Mouse (Mus musculus) kidney, adult 18-20 months (tissue): ENCODE measurements around the gene Cfl1.
"Not testable (repeated sequence)": the region's sequence is repeated elsewhere in the genome, so short reads cannot be mapped to it uniquely, and the experiment has no call there.

Experiments used
- DNase-seq: peaks from one replicate; pipeline ENCODE4 v3.0.0; 2021

Cfl1 gene

DNA sequence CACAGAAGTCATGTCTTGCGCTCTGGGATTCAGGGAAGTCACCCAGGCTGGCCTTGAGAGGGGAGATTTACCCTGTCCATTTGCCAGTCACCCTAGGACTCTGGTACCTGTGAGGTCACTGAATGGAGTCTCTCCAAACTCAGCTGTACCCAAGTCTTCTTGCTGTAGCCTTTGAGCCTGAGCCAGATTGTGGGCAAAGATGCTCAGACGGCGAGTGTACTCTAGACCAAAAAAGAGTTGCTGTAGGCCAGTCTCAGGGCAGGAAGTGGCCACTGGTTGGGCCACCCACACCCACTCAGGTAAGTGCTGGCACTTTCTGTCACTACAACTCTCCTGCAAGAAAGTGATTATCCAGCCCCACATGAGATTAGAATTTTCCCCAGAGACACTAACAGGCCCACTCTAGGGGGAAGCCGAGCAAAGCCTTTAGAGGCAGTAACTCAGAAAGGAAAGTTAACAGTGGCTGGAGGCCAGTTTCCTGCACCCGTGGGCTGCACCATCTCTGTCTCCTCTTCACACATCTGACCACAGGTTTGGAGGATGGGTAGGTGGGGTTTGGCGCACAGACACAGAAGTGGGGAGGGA, 23.2 kb upstream of the Cfl1 start:
- no peak for DNase-seq

DNA sequence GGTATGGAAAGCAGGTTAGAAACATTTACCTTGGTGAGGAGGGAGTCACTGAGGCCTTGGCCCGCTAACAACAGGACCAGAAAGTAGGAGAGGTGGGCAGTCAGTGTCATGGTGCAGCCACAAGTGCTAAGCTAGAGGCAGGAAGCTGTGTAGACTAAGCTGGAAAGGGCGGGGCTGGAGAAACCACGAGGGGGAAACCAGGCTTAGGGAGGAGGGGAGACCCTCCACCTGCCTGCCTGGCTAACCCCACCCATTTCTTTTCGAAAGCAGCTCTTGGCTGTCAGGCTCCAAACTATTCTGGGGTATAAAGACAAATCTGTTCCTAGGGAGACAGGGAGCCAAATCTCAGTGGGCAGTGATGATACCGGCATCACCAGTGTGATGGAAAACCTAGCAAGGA, 21.9 kb upstream of the Cfl1 start, which contains the start of gene Ctsw:
Gene Ctsw (minus strand): TSS at position 134 of the 400 bp plus-strand sequence.
- no peak for DNase-seq

DNA sequence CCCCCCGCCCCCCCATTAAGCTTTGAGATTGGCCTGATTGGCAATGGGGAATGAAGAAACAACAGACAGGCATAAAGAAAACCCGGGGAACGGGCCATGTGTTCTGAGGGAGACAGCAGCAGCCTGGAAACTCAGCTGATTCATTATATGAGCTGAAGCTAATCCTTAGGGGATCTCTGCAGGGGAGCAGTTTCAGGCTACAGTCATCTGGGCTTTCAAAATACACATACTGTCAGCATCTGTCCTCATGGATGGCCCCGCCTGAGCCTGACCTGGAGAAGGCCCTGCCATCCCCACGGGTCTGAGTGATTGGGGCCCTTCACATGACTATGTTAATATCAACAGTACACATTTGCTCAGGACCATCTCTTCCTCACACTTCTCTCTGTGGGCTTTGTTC, 18.4 kb upstream of the Cfl1 start:
- no peak for DNase-seq

DNA sequence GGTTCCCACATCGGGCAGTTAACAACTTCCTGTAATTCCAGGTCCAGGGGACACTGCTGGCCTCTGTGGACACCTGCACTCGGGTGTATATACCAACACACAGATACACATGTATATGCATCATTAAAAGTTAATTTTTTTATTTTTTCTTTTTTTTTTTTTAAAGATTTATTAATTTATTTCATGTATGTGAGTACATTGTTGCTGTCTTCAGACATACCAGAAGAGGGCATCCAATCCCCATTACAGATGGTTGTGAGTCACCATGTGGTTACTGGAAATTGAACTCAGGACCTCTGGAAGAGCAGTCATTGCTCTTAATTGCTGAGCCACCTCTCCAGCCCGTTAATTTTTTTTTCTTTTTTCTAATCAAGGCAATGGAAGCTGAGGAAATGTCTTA, 17.4 kb upstream of the Cfl1 start:
- no peak for DNase-seq

DNA sequence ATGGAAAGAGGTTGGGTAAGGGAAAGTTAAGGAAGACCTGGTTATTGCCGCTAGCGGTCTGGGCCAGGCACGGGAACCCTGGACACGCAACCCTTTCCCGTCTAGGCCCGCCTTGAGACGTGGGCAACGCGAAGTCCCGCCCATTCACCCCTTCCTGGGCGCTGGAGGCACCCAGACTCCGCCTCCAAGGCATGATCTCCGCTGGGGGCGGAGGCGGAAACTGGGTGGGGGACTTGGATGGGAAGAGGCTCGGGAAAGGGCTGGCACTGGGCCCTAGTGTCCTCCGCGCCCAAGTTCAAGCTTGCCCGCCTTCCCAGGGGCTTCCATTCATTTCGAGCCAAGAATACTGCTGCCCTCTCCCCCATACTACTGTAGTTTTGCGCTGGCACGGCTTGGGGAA, 16.5 kb upstream of the Cfl1 start, which contains the start of gene Efemp2:
Gene Efemp2 (plus strand): TSS at position 235 of the 400 bp plus-strand sequence.
- DNase-seq, result peak; percentile 79

DNA sequence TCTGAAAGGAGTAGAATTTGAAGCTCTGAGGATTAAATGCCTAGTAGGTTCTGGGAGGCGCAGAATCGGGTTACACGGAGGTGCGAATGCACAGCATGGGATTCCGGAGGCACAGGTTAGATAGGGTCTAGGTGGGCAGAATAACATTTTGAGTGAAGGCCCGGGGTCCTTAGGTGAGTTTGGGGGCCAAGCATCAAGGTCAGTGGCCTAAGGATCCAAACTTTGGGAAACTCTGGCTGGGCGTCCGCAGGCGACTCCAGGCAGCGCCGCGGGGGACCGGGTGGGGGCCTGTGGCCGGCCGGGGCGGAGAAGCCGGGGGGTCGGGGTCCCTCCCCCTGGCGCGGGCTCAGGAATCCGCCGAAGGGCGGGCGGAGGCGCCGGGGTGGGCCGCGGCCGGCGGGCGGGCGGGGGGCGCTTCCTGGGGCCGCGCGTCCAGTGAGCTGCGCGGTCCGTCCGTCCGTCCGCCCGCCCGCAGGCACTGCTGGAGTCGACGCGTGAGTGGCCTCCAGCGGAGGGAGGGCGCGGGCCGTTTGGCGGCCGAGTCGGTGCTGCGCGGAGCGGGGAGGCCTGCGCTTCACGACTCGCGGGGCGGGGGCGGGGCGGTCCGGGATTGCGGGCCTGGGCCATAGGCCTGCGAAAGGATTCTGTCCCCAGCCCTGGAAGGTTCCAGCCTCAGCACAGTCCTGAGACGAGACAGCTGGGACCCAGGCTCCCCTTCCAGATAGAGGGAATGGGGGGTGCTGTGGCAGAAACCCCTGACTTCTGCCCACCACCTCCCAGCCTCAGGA, 15.8 kb upstream of the Cfl1 start:
- DNase-seq, result peak; percentile 32

DNA sequence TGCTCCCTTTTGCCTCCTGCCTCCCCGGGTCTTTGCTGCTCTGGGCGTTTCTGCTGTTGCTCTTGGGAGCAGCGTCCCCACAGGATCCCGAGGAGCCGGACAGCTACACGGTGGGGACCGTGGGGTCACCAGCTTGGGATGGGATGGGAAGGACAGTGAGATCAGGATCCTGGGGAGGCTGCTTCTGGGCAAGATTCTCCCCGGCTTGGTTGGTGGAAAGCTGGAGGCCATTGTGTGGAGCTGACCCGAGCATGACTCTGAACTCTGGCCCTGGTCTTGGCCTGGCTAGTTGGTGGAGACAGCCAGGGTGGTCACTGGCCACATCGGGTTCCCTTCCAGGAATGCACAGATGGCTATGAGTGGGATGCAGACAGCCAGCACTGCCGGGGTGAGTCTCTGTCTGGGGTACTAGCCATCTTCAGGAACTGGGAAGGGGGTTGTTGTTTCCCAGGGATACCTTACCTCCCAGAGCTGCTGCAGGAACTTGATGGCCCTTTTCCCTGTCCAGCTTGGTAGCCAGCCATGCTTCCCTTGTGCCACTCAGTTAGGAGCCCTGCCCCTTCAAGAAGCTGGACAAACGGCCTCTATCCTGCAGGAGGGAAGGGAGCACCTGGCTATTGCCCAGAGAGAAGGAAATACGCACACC, 15.1 kb upstream of the Cfl1 start:
- no peak for DNase-seq

DNA sequence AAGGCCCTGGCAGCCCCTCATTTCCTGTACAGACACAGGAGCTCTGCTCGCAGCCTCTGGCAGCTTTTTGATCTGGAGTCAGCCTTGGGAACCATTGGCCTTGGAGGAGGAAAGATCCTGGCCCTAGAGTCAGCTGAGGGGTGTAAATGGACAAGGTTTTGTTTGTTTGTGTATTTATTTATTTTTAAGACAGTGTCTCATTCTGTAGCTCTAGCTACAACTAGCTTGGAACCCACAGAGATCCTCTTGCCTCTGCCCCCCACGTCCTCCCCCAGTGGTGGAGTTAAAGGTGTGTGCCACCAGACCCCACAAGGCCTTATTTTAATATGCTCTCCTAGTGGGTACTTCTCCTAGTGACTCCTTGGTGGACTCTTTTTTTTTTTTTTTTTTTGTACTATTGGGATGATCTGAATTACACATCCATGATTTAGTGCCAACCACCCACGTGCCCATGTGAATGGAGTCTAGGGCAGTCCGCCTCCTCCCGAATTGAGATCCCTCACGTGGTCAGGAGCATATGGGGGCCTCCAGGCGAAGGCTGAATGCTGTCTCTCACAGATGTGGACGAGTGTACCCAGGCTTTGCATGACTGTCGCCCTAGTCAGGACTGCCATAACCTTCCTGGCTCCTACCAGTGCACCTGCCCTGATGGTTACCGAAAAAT, 13.1 kb upstream of the Cfl1 start:
- no peak for DNase-seq

DNA sequence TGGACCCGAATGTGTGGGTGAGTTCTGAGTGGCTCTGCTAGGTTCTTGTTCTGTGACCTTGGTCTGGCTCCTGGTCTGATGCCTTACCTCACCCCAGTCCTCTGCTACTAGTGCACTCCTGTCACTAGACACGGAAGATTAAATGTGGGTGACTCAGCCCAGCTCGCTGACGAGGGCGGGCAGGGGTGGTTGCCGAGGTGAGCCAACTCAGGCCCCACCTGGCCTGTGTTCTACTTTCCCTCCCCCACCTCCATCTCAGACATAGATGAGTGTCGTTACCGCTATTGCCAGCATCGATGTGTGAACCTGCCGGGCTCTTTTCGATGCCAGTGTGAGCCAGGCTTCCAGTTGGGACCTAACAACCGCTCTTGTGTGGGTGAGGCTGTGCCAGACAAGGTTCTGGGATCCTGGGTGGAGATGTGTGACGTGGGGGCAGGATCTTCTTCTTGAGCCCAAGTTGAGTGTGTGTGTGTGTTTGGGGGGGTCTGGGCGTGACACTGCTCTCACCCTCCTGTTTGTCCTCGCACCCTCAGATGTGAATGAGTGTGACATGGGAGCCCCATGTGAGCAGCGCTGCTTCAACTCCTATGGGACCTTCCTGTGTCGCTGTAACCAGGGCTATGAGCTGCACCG, 12.5 kb upstream of the Cfl1 start:
- DNase-seq, result no peak

DNA sequence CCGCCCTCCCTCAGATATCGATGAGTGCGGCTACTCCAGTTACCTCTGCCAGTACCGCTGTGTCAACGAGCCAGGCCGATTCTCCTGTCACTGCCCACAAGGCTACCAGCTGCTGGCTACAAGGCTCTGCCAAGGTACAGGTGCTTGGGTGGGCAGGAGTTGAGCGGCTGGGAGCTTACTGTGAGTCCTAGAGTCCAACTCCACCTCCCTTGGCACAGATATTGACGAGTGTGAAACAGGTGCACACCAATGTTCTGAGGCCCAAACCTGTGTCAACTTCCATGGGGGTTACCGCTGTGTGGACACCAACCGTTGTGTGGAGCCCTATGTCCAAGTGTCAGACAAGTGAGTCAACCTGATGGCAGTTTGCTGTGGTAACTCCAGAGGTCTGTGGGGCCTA, 10.2 kb upstream of the Cfl1 start:
- no peak for DNase-seq

DNA sequence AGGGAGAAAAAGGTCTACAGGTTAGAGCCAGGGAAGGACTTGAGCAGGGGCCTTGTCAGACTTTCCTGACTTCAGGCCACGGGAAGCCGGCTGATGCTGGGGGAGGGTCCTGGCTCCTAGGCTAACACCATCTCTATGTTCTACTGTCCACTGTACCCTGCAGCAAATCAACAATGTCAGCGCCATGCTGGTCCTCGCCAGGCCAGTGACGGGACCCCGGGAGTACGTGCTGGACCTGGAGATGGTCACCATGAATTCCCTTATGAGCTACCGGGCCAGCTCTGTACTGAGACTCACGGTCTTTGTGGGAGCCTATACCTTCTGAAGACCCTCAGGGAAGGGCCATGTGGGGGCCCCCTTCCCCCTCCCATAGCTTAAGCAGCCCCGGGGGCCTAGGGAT, 8.9 kb upstream of the Cfl1 start:
- DNase-seq, result no peak

DNA sequence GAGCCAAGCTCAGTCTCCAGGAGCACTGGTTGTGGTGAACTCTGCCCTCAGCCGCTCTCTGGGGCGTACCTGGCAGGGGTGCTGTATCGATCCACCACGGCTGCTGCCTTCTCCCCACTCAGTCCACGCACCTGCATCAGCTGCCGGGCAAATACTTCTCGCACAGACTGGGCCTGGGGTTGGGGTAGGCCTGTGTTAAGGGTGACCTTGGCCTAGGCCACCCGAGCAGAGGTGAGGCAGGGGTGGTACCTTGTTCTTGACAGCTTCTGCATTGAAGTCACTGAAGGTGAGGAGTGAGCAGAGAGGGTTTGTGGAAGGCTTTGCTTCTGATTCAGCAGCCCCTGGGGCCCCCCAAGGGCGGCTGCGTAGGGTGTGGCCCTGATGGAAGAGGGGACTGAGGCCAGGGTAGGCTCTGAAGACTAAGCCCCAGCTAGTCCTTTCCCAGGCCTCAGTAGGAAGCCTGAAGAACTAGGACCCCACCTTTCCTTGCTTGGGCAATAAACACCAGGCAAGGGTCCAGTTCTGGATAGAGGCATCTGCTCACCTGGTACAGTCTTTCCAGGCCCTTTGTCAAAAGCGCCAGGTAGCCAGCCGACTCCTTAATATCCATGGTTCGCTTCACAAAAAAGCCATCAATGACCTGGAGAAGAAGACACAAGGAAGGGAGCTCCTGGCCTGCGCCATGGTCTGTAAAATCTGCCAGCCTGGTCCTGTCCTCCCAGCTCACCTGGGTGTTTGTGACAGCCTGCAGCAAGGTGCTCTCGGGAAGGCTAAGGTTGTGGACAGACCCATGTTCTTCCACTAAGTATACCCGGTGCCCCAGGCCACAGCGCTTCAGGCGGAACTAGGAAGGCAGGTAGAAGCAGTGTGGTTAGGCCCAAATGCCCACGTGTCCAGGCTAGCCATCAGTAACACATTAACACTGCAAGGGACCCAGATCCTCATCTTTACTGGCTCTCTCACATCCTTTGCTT, 6.6 kb upstream of the Cfl1 start:
- DNase-seq, result no peak

DNA sequence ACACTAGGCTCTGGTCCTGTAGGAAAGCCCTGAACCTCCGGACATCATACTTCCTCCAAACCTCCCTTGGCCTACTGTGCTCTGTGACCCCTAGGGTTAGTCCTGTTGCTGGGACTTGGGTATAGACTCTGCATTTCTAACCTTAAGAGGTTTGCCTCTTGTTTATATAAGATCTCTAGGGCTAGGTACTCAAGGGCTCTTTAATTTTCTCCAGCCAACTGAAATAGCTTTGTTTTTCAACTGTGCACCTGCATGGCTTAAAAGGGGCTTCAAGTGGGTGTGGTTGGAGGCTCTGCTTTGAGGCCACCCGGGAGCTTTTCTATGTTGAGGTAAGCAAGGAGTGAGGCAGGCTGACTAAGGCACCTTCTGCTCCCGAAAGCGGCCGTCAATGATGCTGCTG, 5.8 kb upstream of the Cfl1 start:
- DNase-seq, result no peak

DNA sequence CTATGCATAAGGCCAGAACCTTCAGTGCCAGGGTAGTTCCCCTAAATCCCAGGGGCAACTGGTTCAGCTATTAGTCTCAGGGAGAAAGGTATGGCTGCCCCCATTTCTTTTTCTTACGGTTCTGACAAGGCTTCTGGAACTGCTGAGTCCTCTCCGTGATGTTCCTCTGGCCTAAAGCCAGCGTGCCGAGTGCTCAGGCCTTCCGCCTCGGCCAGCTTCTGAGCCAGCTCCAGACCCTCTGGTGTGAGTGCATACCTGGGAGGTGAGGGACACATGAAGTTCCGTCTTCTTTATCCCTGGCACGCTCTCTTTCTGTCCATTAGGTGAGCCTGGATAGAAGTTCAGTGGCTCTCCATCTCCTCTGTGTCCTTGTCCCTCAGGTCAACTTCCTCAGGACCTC, 4.9 kb upstream of the Cfl1 start:
- DNase-seq, result no peak

DNA sequence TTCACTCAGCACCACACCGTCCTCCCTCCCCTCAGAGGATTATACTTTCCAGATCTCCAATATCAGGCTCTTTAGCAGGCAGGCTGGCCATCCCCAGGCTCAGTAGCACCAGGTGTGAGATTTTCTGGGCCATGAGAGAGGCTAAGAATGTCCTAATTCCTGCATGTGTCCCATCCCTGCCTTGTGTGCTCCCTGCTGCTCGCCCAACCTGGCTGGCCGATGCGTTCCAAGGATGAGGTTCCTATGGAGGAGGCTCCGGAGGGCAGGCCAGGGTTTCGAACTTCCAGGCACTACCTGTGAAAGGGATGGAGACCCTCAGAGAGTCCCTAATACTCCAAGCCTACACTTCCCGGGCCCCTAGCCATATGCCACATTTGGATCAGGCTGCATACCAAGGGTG, 4.4 kb upstream of the Cfl1 start:
- no peak for DNase-seq

DNA sequence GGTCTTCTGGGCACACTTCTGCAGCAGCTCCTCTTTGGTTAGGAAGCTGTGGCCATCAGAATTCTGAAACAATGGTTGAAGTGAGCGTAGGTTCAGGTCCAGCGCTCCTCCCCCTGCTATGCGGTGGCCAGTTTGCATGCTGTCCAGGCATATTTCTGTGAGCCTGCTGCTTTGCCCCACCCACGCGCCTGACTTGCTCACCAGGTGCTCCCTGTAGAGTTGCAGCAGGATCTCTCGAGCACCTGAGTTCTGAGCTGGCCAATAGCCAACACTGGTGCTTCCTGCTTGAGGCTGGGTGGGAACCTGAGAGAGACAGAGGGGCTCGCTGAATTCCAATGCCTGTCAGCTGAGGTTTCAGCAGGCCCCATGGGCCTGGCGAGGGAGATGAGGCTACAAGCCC, 4.0 kb upstream of the Cfl1 start:
- DNase-seq, result no peak

DNA sequence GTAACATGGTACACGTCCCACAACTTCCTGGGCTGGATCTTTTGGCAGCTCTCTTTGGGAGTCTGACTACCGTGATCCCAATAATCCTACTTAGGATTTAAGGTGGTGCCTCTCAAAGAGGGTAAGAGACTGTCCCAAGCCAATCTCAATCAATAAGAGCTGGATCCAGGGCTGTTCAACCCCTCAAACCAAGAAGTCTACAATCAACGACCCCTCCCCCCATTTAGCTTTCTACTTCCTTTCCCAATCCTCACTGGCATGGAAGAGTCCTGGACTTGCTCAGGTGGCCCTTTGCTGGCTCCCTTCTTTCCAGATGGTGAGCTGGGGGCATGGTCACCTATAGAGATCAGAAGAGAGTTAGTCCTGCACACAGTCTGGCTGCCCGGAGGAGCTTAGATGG, 3.5 kb upstream of the Cfl1 start:
- no peak for DNase-seq

DNA sequence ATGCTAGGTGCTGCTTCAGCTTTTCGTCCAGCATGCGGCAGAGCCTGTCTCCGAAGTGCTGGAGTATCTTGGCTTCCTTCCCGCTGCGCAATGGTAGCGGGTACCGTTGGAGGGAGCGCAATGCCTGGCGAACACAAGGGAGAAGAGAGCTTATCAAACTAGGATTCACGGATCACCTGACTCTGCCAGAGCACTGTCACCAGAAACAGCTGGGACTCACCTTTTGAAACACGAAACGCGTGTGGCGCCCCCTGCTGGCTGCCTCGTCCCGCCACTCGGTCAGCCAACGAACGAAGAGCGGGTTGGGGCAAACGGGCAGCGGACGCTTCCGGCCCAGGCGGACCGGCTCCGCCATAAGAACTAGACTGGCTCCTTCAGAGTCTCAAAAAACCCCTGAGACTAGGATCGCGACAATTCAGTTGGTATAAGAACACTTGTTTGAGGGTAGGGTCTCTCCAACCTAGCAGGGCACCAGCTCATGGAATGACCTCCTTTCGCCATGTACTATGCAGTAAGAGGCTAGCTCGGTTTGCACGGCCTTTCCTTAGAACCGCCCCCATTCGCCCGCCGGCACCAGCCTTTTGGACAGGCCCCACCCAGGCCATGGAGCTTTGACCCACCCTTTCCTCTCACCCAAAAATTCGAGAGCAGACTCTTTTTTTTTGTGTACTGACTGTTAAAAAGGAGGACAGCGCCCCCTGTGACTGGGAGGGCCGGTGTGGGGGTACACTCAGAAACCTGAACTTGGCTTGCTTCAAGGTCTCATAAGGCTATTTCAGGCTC, 2.3 kb upstream of the Cfl1 start, which contains the start of gene Mus81:
Gene Mus81 (minus strand): TSS at position 635 of the 783 bp plus-strand sequence.
- DNase-seq, result peak; percentile 97

DNA sequence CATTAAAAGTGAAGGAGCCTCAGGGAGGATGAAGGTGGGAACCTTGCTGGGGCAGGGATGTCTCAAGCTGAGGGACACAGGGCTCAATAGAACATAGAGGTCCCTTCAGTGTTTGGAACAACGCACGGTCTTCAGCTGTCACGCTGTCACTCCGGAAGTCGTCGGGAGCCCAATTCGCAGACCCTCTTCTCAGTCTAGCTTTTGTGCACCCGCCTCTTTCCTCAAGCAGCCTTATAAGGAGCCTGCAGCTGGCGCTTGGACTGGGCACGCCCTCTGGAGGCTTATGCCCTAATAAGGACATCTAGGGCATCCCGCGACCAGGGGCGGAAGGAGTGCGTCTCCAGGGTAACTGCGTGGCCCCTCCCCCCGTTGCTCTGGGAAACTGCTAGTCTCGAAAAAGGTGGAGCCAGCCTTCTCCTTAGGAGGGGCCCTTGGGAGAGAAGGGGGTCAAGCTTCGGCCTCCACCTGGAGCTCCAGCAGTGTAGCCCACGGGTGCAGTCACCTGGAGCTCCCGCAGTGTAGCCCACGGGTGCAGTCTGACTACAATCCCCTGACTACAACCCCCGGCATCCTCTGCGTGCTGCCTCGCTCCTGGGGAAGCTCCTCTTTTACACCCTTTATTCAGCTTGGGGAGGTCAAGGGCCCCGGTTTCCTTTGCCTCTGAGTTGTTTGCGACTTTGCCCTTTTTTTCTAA, 1.2 kb upstream of the Cfl1 start:
- peak; percentile 99 for DNase-seq

DNA sequence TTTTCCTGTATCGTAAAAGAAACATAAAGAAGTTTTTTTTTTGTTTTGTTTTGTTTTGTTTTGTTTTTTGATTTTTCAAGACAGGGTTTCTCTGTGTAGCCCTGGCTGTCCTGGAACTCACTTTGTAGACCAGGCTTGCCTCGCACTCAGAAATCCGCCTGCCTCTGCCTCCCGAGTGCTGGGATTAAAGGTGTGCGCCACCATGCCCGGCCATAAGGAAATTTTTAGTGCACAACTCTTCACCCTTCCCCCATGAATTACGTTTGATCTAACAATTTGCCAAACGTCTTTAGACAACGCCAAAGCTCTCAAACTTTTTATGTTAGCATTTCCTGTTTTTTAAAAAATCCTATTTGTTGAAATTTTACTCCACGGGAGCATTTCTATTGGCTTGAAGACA, 534 bp upstream of the Cfl1 start:
- not testable (repeated sequence) for DNase-seq
